Mouse (Mus musculus) liver, adult 2 months (tissue): ENCODE results near the gene Prr14.

Experiments used
- CTCF ChIP-seq: fragments of 200-500 bp; IDR thresholded peaks from 2 replicates; pipeline ENCODE4 v1.5.1; 2011; ENCODE audit warnings: low read depth, low read length, control low read depth
- POLR2A ChIP-seq: fragments of 200-500 bp; IDR thresholded peaks from 2 replicates; pipeline ENCODE4 v1.6.1; 2011; ENCODE audit warnings: low read length, control low read depth; ENCODE audit not compliant: insufficient read depth; ENCODE audit errors: extremely low read depth

GRCm38 (mm10) chr7:127411418-127411817 lies 48.0 kb upstream of the Prr14 start:
- TF ChIP-seq POLR2A: no peak
- TF ChIP-seq CTCF: no peak
